Mouse (Mus musculus) CH12.LX (cell line): ENCODE results near the gene Dapk2.

ENCODE experiments used
- CTCF ChIP-seq, 2 experiments: IDR thresholded peaks in 1 of 2; conservative IDR thresholded peaks in 1 of 2; 2 replicates each; pipeline ENCODE4 v1.5.1; 2011 to 2012; ENCODE audit warnings: low read depth in 2 of 2, low read length in 2 of 2, improper control_type of control experiment in 1 of 2, inconsistent platforms in 1 of 2, mild to moderate bottlenecking in 1 of 2, moderate library complexity in 1 of 2
- KAT2A ChIP-seq: IDR thresholded peaks from 2 replicates; pipeline ENCODE4 v1.6.1; 2012; ENCODE audit warnings: low read length, improper control_type of control experiment, inconsistent platforms; ENCODE audit not compliant: insufficient replicate concordance
- POLR2A ChIP-seq: IDR thresholded peaks from 2 replicates; pipeline ENCODE4 v1.6.1; 2011; ENCODE audit warnings: low read depth, mild to moderate bottlenecking, improper control_type of control experiment, low read length
- TBP ChIP-seq: conservative IDR thresholded peaks from 2 replicates; pipeline ENCODE4 v1.6.1; 2011; ENCODE audit warnings: low read depth, low read length, improper control_type of control experiment
- ZKSCAN1 ChIP-seq: IDR thresholded peaks from 2 replicates; pipeline ENCODE4 v1.6.1; 2012; ENCODE audit warnings: low read depth, inconsistent platforms, low read length, improper control_type of control experiment, borderline replicate concordance

DNA sequence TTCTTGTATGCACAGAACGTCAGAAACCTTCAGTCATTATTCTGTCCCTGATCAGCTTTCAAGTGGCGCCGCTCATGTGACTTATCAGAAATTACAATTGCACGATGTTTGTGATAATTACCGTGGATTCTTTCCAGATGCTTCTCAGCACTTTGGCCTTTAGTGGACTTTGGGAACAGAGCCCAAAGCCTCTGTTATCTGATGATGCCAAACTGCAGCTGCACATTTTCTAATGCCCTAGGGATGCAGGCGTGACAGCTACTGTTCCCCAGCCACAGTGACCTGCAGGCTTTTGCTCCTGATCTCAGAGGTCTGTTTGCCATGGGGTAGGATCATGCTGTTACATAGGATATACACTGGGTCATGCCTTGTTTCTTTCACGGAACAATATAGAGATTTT is 127.9 kb downstream of the Dapk2 start:
- TF ChIP-seq TBP = no peak
- TF ChIP-seq CTCF (conservative IDR thresholded peaks at IDR 0.05 in 1 of 2, IDR thresholded peaks at IDR 0.05 in 1 of 2; ENCODE audit: low read depth in 2 of 2, low read length in 2 of 2) = no peak
- no peak for TF ChIP-seq KAT2A
- TF ChIP-seq ZKSCAN1 = no peak
- TF ChIP-seq POLR2A = no peak
